Mouse (Mus musculus): ENCODE measurements around the gene Kif1c.

GRCm38 (mm10) chr11:70656456-70656927 lies 43.9 kb upstream of the Kif1c start:
- TF ChIP-seq CTCF (conservative IDR thresholded peaks at IDR 0.05; ENCODE audit: insufficient read depth, insufficient read length, low read depth, low read length), result no peak
- no peak for TF ChIP-seq POLR2A (IDR thresholded peaks at IDR 0.05; ENCODE audit: low read depth, low read length)

Data from kidney, adult 2 months (tissue).